Mouse (Mus musculus) hindbrain, embryonic 11.5 days (tissue): ENCODE results near the gene Lamc3. TPM values are rescaled to one million over a fixed set of nuclear protein-coding genes. Genes with fewer than 3 reads are reported as not detected.

Source experiments
- ATAC-seq: fragments of 200-750 bp; cut with Nextera tagmentation; 2 replicates; pipeline ENCODE4 v1.8.0; 2017; ENCODE audit warnings: mild to moderate bottlenecking, moderate TSS enrichment, moderate library complexity; ENCODE audit not compliant: low FRiP score
- DNase-seq: peaks from one replicate; pipeline ENCODE4 v3.0.0-alpha.2; 2015; ENCODE audit warnings: low spot score
- H3K27ac ChIP-seq: fragments of 300-500 bp; sonication (generic); 2 replicates; pipeline ENCODE4 v1.5.1; 2014; ENCODE audit warnings: mild to moderate bottlenecking, low read depth, low read length
- H3K27me3 ChIP-seq: fragments of 300-500 bp; sonication (generic); 2 replicates; pipeline ENCODE4 v1.6.1; 2014; ENCODE audit warnings: mild to moderate bottlenecking, low read length, moderate library complexity, mixed read lengths; ENCODE audit not compliant: control insufficient read depth, insufficient read depth
- H3K36me3 ChIP-seq: fragments of 300-500 bp; sonication (generic); 2 replicates; pipeline ENCODE4 v1.6.1; 2014; ENCODE audit warnings: mild to moderate bottlenecking, low read length, moderate library complexity, mixed read lengths; ENCODE audit not compliant: control insufficient read depth, insufficient read depth
- H3K4me1 ChIP-seq: fragments of 300-500 bp; sonication (generic); replicated peaks from 2 replicates; pipeline ENCODE4 v1.6.1; 2014; ENCODE audit warnings: low read length, mixed read lengths; ENCODE audit not compliant: control insufficient read depth, insufficient read depth
- H3K4me2 ChIP-seq: fragments of 300-500 bp; sonication (generic); replicated peaks from 2 replicates; pipeline ENCODE4 v1.6.1; 2014; ENCODE audit warnings: mild to moderate bottlenecking, low read depth, low read length
- H3K4me3 ChIP-seq: fragments of 300-500 bp; sonication (generic); 2 replicates; pipeline ENCODE4 v1.5.1; 2014; ENCODE audit warnings: low read depth, low read length
- H3K9ac ChIP-seq: fragments of 300-500 bp; sonication (generic); 2 replicates; pipeline ENCODE4 v1.6.1; 2014; ENCODE audit warnings: low read depth, low read length
- H3K9me3 ChIP-seq: fragments of 300-500 bp; sonication (generic); 2 replicates; pipeline ENCODE4 v1.6.1; 2016; ENCODE audit warnings: low read length; ENCODE audit not compliant: control insufficient read depth
- WGBS: fragments of 180-500 bp; shearing (Covaris S2); extraction: QIAGEN DNeasy Blood & Tissue Kit; methylation state at CpG from one replicate; pipeline ENCODE4 v1.1.7; 2014; 5-methylcytosine and 5-hydroxymethylcytosine counted together
- polyA plus RNA-seq: library from polyadenylated mRNA; unstranded; fragments of >200 nt; fragmentation: Nextera tagmentation; extraction: Ambion mirVana; gene quantifications from 2 replicates; pipeline ENCODE4 v1.2.1, GENCODE M21; 2014

Lamc3 gene
- polyA plus RNA-seq, 1 experiment from 2014 or later = 5.0 TPM

- H3K4me1 ChIP-seq = no peaks in the 10 kb centered on the region
- H3K36me3 ChIP-seq = peaks cover 35% of the 10 kb centered on the region
- no peak overlapping the region for H3K4me3 ChIP-seq
- H3K9ac ChIP-seq = no peak overlapping the region
- H3K4me2 ChIP-seq = no peak overlapping the region
- H3K27me3 ChIP-seq = no peaks in the 10 kb centered on the region
- WGBS = 96% methylated on average over 1 of the region's 1 CpGs
- no peak overlapping the region for H3K27ac ChIP-seq
- no peak for ATAC-seq
- DNase-seq = no peak
- H3K9me3 ChIP-seq = no peaks in the 10 kb centered on the region
Observed at GRCm38 (mm10) chr2:31987774-31988173, 100.7 kb downstream of the Lamc3 start.

GRCm38 (mm10) chr2:31990961-31991360 lies 103.9 kb downstream of the Lamc3 start:
- Histone ChIP-seq H3K27ac (no peak overlapping the region), H3K36me3 (peaks cover 21% of the 10 kb centered on the region), H3K4me2 (no peak overlapping the region), H3K9ac (no peak overlapping the region), H3K4me1 (no peaks in the 10 kb centered on the region), H3K27me3 (no peaks in the 10 kb centered on the region), H3K9me3 (no peaks in the 10 kb centered on the region), H3K4me3 (no peak overlapping the region)
- no peak for ATAC-seq
- WGBS = 91% methylated on average over 4 of the region's 4 CpGs
- DNase-seq = no peak

- Histone ChIP-seq H3K9me3 (no peaks in the 10 kb centered on the region), H3K27ac (no peak overlapping the region), H3K4me2 (no peak overlapping the region), H3K36me3 (peaks cover 30% of the 10 kb centered on the region), H3K27me3 (no peaks in the 10 kb centered on the region), H3K4me3 (no peak overlapping the region), H3K4me1 (no peaks in the 10 kb centered on the region), H3K9ac (no peak overlapping the region)
- ATAC-seq (no peak), DNase-seq (no peak)
- 95% methylated on average over 9 of the region's 9 CpGs for WGBS
Observed at GRCm38 (mm10) chr2:31994896-31995295, 107.8 kb downstream of the Lamc3 start.

- no peak for ATAC-seq
- DNase-seq = no peak
- no peaks in the 10 kb centered on the region for H3K27me3 ChIP-seq
- H3K9me3 ChIP-seq = no peaks in the 10 kb centered on the region
- H3K27ac ChIP-seq = no peak overlapping the region
- no peak overlapping the region for H3K4me2 ChIP-seq
- peaks cover 25% of the 10 kb centered on the region for H3K36me3 ChIP-seq
- no peak overlapping the region for H3K4me3 ChIP-seq
- no peak overlapping the region for H3K9ac ChIP-seq
- WGBS = 95% methylated on average over 13 of the region's 13 CpGs
- no peaks in the 10 kb centered on the region for H3K4me1 ChIP-seq
Observed at GRCm38 (mm10) chr2:31996060-31996459, 109.0 kb downstream of the Lamc3 start.

Other genes starting within 250 kb of the Lamc3 start
- 4.0 and 6.7 TPM in 2 replicates for gene Prdm12, start 247.3 kb upstream of the Lamc3 start, polyA plus RNA-seq
- 50.8 and 56.6 TPM in 2 replicates for gene Exosc2, start 216.6 kb upstream of the Lamc3 start, polyA plus RNA-seq
- gene Abl1, start 198.9 kb upstream of the Lamc3 start, polyA plus RNA-seq = 28.6 and 30.2 TPM in 2 replicates
- gene Qrfp, start 76.7 kb upstream of the Lamc3 start, polyA plus RNA-seq = 0.08 and 0.28 TPM in 2 replicates
- 0.74 and 0.91 TPM in 2 replicates for gene Fibcd1, start 41.3 kb upstream of the Lamc3 start, polyA plus RNA-seq
- 54.0 and 58.3 TPM in 2 replicates for gene Aif1l, start 62.8 kb downstream of the Lamc3 start, polyA plus RNA-seq
- gene Nup214, start 87.1 kb downstream of the Lamc3 start, polyA plus RNA-seq = 70.0 and 76.1 TPM in 2 replicates
- 0.91 and 1.3 TPM in 2 replicates for gene Fam78a, start 197.6 kb downstream of the Lamc3 start, polyA plus RNA-seq
- gene Plpp7, start 208.2 kb downstream of the Lamc3 start, polyA plus RNA-seq = 5.5 and 7.5 TPM in 2 replicates